Mouse (Mus musculus) heart, postnatal 0 days (tissue): ENCODE measurements at regions not wholly inside any gene's neighbourhood (a gene's known extent, or its start where the extent isn't known, plus 50 kb on each side); places are given as distances from the start of the nearest gene placed in this dataset.

ENCODE experiments used
- CTCF ChIP-seq: IDR thresholded peaks from 2 replicates; pipeline ENCODE4 v1.5.1; 2016; ENCODE audit warnings: antibody characterized with exemption, control low read depth, low read depth
- EP300 ChIP-seq: IDR thresholded peaks from 2 replicates; pipeline ENCODE4 v1.6.1; 2016; ENCODE audit warnings: antibody characterized with exemption, low read depth

- no peak for TF ChIP-seq EP300
- TF ChIP-seq CTCF: no peak
These were observed 72.7 kb upstream of the Id2 start for GRCm38 (mm10) chr12:25169611-25170010.
